Mouse (Mus musculus) midbrain, embryonic 14.5 days (tissue): ENCODE measurements around the gene Daam1. TPM values are rescaled to one million over a fixed set of nuclear protein-coding genes. Genes with fewer than 3 reads are reported as not detected.

Experiments
- ATAC-seq: fragments of 200-750 bp; cut with Nextera tagmentation; 2 replicates; pipeline ENCODE4 v1.8.0; 2017; ENCODE audit warnings: moderate number of reproducible peaks, moderate library complexity; ENCODE audit not compliant: low FRiP score, low TSS enrichment
- DNase-seq: peaks from one replicate; pipeline ENCODE4 v3.0.0-alpha.2; 2015
- H3K27ac ChIP-seq: fragments of 300-500 bp; sonication (generic); replicated peaks from 2 replicates; pipeline ENCODE4 v1.5.1; 2014; ENCODE audit warnings: mild to moderate bottlenecking, low read depth, low read length, moderate library complexity
- H3K27me3 ChIP-seq: fragments of 300-500 bp; sonication (generic); 2 replicates; pipeline ENCODE4 v1.6.1; 2014; ENCODE audit warnings: low read length, control low read depth, mixed read lengths; ENCODE audit not compliant: control insufficient read depth, insufficient read depth
- H3K36me3 ChIP-seq: fragments of 300-500 bp; sonication (generic); 2 replicates; pipeline ENCODE4 v1.6.1; 2014; ENCODE audit warnings: low read length, control low read depth; ENCODE audit not compliant: control insufficient read depth, insufficient read depth
- H3K4me1 ChIP-seq: fragments of 300-500 bp; sonication (generic); 2 replicates; pipeline ENCODE4 v1.6.1; 2014; ENCODE audit warnings: mild to moderate bottlenecking, antibody characterized with exemption, low read length, control low read depth; ENCODE audit not compliant: control insufficient read depth, insufficient read depth
- H3K4me2 ChIP-seq: fragments of 300-500 bp; sonication (generic); 2 replicates; pipeline ENCODE4 v1.6.1; 2014; ENCODE audit warnings: mild to moderate bottlenecking, low read length, moderate library complexity
- H3K4me3 ChIP-seq: fragments of 300-500 bp; sonication (generic); replicated peaks from 2 replicates; pipeline ENCODE4 v1.5.1; 2014; ENCODE audit warnings: low read depth, low read length
- H3K9ac ChIP-seq: fragments of 300-500 bp; sonication (generic); replicated peaks from 2 replicates; pipeline ENCODE4 v1.6.1; 2014; ENCODE audit warnings: mild to moderate bottlenecking, low read length, moderate library complexity
- H3K9me3 ChIP-seq: fragments of 300-500 bp; sonication (generic); 2 replicates; pipeline ENCODE4 v1.6.1; 2016; ENCODE audit warnings: low read length, control low read depth, mixed read lengths; ENCODE audit not compliant: control insufficient read depth
- WGBS: fragments of 180-500 bp; shearing (Covaris S2); extraction: QIAGEN DNeasy Blood & Tissue Kit; methylation state at CpG from one replicate; pipeline ENCODE4 v1.1.7; 2014; 5-methylcytosine and 5-hydroxymethylcytosine counted together
- polyA plus RNA-seq: library from polyadenylated mRNA; unstranded; fragments of >200 nt; fragmentation: Nextera tagmentation; extraction: Ambion mirVana; gene quantifications from 2 replicates; pipeline ENCODE4 v1.2.1, GENCODE M21; 2014

The Daam1 gene
- polyA plus RNA-seq, 1 experiment from 2014 or later: 42.8 TPM

DNA sequence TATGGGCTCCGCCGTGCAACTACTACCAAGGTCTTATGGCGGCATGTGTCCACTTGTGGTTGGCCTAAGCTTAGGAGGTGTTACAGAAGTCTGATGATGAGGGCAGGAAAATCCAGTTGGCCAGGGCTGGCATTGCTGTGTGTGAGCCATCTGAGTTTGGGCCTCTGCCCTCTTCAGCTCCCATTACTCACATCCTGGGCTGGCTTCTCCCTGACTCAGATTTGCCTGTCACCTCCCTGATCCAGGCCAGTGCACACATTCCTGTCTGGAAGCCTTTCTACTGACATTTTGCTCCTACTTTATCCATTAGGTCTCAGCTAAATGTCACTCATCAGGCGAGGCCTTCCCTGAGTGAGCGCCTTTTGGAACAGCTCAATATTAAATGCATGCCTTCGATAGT, 57.5 kb downstream of the Daam1 start:
- no peaks in the 10 kb centered on the region for H3K27me3 ChIP-seq
- no peak overlapping the region for H3K4me2 ChIP-seq
- no peak overlapping the region for H3K4me3 ChIP-seq
- WGBS: 93% methylated on average over 6 of the region's 6 CpGs
- DNase-seq (no peak), ATAC-seq (no peak)
- H3K27ac ChIP-seq: no peak overlapping the region
- no peaks in the 10 kb centered on the region for H3K36me3 ChIP-seq
- no peaks in the 10 kb centered on the region for H3K9me3 ChIP-seq
- peaks cover 24% of the 10 kb centered on the region for H3K4me1 ChIP-seq
- H3K9ac ChIP-seq: no peak overlapping the region

DNA sequence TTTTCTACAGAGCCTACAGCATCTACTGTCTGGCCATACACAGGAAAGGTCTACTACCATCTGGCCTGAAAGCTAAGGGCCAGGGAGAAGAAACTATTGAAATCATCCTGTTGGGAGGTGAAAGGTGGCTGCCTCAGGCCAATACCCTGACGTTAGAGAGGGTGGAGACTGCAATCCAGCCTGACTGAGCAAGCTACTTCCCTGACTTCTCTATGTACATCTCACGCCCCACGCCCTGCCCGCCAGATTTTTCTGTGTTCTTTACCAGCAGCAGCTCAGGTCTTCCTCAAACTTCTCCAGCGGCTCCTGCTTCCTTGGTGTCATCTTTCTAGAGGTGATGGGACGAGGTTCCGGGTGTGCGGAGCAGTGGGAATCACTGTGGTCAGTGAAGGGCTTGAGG, 58.4 kb downstream of the Daam1 start:
- no peak for ATAC-seq
- H3K9ac ChIP-seq: no peak overlapping the region
- H3K9me3 ChIP-seq: no peaks in the 10 kb centered on the region
- 87% methylated on average over 8 of the region's 8 CpGs for WGBS
- DNase-seq: no peak
- no peaks in the 10 kb centered on the region for H3K36me3 ChIP-seq
- no peaks in the 10 kb centered on the region for H3K27me3 ChIP-seq
- H3K4me3 ChIP-seq: no peak overlapping the region
- no peak overlapping the region for H3K27ac ChIP-seq
- H3K4me1 ChIP-seq: peaks cover 26% of the 10 kb centered on the region
- no peak overlapping the region for H3K4me2 ChIP-seq

DNA sequence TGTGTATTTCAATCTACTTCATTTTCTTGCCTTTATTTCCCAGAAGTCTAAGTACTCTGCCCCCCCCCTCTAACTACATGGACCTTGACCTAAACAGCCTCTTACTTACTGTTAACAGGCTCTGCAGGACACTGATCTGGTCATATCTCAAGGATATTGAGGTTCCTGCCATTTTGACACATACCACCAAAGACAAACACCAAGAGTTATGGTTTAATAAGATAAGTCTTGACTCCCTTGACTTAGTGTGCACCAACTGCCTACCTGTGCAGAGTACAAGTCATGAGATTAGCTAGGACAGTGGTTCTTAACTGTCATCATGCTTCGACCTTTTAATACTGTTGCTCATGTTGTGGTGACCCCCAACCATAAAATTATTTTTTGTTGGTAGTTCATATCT, 59.4 kb downstream of the Daam1 start:
- no peak for ATAC-seq
- no peak overlapping the region for H3K4me3 ChIP-seq
- no peak overlapping the region for H3K27ac ChIP-seq
- no peak overlapping the region for H3K9ac ChIP-seq
- H3K4me1 ChIP-seq: peaks cover 23% of the 10 kb centered on the region
- no peaks in the 10 kb centered on the region for H3K9me3 ChIP-seq
- no peaks in the 10 kb centered on the region for H3K36me3 ChIP-seq
- no peaks in the 10 kb centered on the region for H3K27me3 ChIP-seq
- H3K4me2 ChIP-seq: no peak overlapping the region
- no peak for DNase-seq
- 91% methylated on average over 1 of the region's 1 CpGs for WGBS

DNA sequence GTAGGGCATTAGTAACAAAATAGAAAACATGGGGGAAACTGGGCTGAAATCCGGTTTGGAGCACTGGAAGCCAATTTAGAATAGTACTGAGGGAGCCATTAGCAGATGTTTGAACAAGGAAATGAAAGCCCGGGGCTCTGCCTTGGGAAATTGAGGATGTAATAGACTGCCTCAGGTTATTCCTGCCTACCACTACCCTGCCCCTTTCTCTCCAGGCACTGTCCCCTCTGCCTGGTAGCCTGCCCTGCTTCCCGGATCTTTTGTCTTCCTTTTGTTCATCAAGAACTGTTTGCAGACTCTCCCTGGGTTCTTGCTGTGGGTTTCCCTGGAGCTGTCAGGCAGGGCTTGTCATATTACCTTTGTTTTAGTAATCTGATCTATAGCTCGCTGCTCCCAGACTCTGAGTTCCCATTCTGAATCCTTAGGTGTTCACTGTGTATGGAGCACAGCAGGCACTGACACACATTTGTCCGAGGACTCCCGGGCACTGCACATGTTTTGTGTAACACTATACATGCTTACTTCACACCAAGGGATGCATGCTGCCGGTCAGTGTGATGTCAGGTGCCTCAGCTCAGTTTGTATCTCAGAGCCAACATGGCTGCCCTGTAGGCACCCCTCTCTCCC, 61.0 kb downstream of the Daam1 start:
- H3K36me3 ChIP-seq: peaks cover 2% of the 10 kb centered on the region; the same call in 1 of the 2 replicates
- H3K9me3 ChIP-seq: no peaks in the 10 kb centered on the region
- H3K9ac ChIP-seq: 0 out of 2 replicates have a peak overlapping the region, but pooled peaks have one; percentile 12
- H3K27ac ChIP-seq: peak overlapping the region; percentile 74
- no peak overlapping the region for H3K4me2 ChIP-seq
- ATAC-seq (no peak), DNase-seq (peak; percentile 40)
- no peak overlapping the region for H3K4me3 ChIP-seq
- WGBS: 22% methylated on average over 7 of the region's 7 CpGs
- H3K4me1 ChIP-seq: peaks cover 23% of the 10 kb centered on the region
- no peaks in the 10 kb centered on the region for H3K27me3 ChIP-seq

DNA sequence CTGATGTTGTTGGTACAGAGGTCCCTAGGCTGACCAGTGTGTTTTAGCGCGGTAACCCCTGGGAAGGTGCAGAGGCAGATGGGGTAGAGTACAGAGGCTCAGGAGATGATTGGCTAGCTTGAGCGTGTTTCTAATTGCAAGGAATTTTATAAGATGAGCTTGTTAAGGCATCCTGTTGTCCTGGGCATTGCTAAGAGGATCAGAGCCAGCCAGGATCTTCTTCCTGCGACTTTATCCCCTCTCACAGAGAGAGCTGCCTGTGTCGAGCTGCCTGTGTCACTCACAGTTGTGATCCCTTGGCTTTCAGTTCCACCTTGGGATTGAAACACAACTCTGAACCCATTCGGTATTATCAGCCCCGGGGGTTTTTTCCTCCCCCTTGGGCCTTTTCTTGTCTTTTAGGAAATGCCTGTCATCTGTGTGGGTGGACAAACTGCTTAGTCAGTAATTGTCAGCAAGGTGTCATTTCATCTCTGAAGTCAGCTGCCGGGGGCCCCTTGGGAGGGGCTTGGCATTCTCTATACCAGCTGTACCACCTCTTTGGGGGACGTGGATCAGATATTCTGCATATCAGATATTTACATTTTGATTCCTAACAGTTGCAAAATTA, 62.2 kb downstream of the Daam1 start:
- Histone ChIP-seq H3K4me1 (peaks cover 23% of the 10 kb centered on the region), H3K36me3 (peaks cover 10% of the 10 kb centered on the region; the same call in 1 of the 2 replicates), H3K27me3 (no peaks in the 10 kb centered on the region), H3K4me2 (no peak overlapping the region), H3K27ac (no peak overlapping the region), H3K9ac (no peak overlapping the region), H3K4me3 (no peak overlapping the region), H3K9me3 (no peaks in the 10 kb centered on the region)
- ATAC-seq: no peak
- WGBS: 44% methylated on average over 9 of the region's 9 CpGs
- no peak for DNase-seq

DNA sequence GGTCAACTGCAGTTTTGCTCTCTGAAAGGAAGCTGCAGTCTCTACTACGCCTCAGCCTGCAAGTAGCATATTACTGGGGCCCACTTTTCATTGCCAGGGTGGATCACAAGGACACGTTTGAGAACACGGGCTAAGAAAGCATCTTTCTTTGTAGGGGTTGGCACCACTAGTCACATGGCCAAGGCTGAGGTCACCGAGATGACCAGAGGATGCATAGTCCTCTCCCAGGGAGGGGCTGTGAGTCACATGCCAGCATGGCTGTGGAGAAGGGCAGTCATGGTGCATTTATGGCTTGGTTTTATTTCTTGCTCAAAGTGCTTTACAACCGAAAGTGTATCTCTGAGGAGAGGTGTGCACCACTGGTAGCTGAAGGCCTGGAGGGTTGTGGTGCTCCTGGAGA, 67.4 kb downstream of the Daam1 start:
- no peak for ATAC-seq
- Histone ChIP-seq H3K36me3 (peaks cover 17% of the 10 kb centered on the region; the same call in 1 of the 2 replicates), H3K4me1 (peaks cover 4% of the 10 kb centered on the region; the same call in 1 of the 2 replicates), H3K27ac (no peak overlapping the region), H3K9me3 (no peaks in the 10 kb centered on the region), H3K4me3 (no peak overlapping the region), H3K4me2 (no peak overlapping the region), H3K27me3 (no peaks in the 10 kb centered on the region), H3K9ac (no peak overlapping the region)
- DNase-seq: no peak
- WGBS: 87% methylated on average over 5 of the region's 5 CpGs

DNA sequence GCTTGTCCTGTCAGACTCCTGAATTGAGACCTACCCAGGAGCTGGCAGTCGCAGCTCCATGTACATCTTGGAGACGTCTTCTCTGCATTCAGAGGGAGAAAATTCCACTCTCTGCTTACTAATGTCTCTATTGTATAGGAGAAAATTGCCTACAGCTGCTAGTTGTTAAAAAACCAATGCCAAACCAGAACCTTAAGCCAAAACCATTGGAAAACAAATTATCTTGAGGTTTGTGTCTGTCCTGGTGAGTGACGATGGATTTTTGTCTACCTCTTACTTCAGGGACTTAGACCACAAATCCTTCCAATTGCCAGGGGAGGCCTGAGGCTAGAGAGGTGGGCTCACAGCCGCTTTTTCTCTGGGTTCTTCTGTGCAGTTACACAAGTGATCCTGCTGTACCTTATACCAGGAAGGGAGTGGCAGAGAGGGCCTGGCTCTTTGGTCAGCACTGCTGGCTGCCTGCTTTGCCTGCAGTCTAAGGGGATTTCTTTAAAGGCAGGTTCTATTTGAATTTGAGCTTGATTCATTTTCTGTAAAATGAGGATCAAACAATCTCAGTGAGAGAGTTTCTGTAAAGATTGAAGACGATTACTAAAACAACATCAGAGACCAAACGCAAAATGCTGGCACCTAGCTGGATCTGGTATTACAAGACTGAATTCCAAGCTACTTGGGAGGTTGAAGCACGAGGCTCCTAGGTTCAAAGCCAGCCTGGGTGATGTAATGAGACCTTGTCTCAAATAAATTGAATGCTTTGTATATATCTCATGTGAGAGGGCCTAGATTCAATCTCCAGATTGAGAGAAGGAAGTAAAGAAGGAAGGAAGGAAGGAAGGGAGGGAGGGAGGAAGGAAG, 68.0 kb downstream of the Daam1 start:
- H3K27ac ChIP-seq: no peak overlapping the region
- no peak for ATAC-seq
- no peak for DNase-seq
- no peak overlapping the region for H3K4me2 ChIP-seq
- no peaks in the 10 kb centered on the region for H3K4me1 ChIP-seq
- H3K4me3 ChIP-seq: no peak overlapping the region
- H3K9ac ChIP-seq: no peak overlapping the region
- H3K9me3 ChIP-seq: no peaks in the 10 kb centered on the region
- H3K27me3 ChIP-seq: no peaks in the 10 kb centered on the region
- 79% methylated on average over 7 of the region's 7 CpGs for WGBS
- H3K36me3 ChIP-seq: peaks cover 17% of the 10 kb centered on the region; the same call in 1 of the 2 replicates

DNA sequence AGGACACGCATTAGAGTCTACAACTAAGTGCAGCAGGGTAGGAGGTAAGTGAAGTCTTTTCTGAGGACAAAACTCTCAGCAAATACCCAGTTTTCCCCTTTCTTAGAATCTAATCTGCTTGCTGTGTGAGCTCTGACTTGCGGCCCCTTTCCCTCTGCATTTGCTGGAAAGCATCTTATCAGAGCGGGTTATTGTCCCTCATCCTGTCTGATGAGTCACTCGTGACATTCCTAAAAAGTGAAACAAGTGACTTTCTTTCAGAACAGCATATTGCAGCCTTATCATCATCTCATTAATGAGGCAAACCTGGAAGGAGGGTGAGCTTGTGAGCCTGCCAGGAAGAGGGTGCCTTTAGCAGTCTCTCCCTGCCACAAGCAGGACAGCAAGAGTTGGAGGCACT, 68.7 kb downstream of the Daam1 start:
- Histone ChIP-seq H3K9me3 (no peaks in the 10 kb centered on the region), H3K27me3 (no peaks in the 10 kb centered on the region), H3K4me2 (no peak overlapping the region), H3K4me1 (0 out of 2 replicates have a peak, but pooled peaks cover 2% of the 10 kb centered on the region), H3K4me3 (no peak overlapping the region), H3K9ac (no peak overlapping the region), H3K27ac (no peak overlapping the region), H3K36me3 (peaks cover 17% of the 10 kb centered on the region; the same call in 1 of the 2 replicates)
- ATAC-seq (no peak), DNase-seq (no peak)
- WGBS: 91% methylated on average over 4 of the region's 4 CpGs
